Mouse (Mus musculus): ENCODE results near the gene Tmem238.

GRCm38 (mm10) chr7:4837639-4838038 lies 48.2 kb upstream of the Tmem238 start:
- TF ChIP-seq CTCF (IDR thresholded peaks at IDR 0.05; ENCODE audit: low read depth, low read length) (no peak), GATA1 (IDR thresholded peaks at IDR 0.05; ENCODE audit: borderline replicate concordance, low read length) (no peak), POLR2AphosphoS5 (IDR thresholded peaks at IDR 0.05; ENCODE audit: insufficient replicate concordance, low read depth, low read length) (no peak), TAL1 (conservative IDR thresholded peaks at IDR 0.05; ENCODE audit: low read depth, low read length) (no peak)

Data from G1E (cell line).